Comparison of ENCODE assay signal across 22 mouse cellular contexts in the genomic region with DNA sequence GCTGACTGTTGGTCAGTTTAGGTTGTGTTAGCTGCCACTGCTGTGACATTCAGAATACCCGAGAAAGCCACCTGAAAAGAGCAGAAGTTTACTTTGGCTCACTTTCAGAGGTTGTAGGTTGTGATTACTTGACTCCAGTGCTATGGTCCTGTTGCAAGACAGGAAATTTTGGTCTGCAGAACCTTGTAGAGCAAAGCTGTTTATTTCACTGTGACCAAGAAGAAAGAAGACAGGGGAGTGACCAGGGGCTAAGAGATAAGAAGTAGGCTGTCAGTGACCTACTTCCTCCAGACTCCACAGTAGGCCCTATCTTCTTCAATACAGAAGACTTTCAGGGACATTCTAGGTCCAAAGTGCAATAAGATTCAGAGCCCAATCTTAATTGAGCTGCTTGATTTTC. TPM values are rescaled to one million over a fixed set of nuclear protein-coding genes. Genes with fewer than 3 reads are reported as not detected.
A peak's percentile ranks its signal among the peaks of the same experiment; 100 is the strongest.
DNase-seq lines count a peak whose midpoint lies in the region; ATAC-seq and TF ChIP-seq lines count a peak whose summit lies in the region.
"Had no signal": no experiment of that assay in that cellular context is flagged by ENCODE, and none has a peak within 500 bp of the region (broad histone marks: within the 10 kb centered on the region; RNA-seq: fewer than 3 reads in every experiment).

No protein-coding gene starts in this region.

- H3K9me3 ChIP-seq in heart, embryonic 11.5 days (replicated peaks; ENCODE audit: control insufficient read depth, low read length): no peaks in the 10 kb centered on the region
- no peaks in the 10 kb centered on the region for H3K9me3 ChIP-seq in lung, postnatal 0 days (ENCODE audit: low read length)
- no peaks in the 10 kb centered on the region for H3K9me3 ChIP-seq in liver, embryonic 13.5 days (replicated peaks)
- H3K9me3 ChIP-seq in forebrain, embryonic 11.5 days (ENCODE audit: control insufficient read depth, low read length): no peaks in the 10 kb centered on the region
- no peaks in the 10 kb centered on the region for H3K9me3 ChIP-seq in kidney, embryonic 16.5 days (ENCODE audit: low read length)
- H3K9me3 ChIP-seq: embryonic facial prominence, embryonic 10.5 days; forebrain, embryonic 12.5 days; hindbrain, embryonic 15.5 days; midbrain, embryonic 15.5 days had no signal

- H3K36me3 ChIP-seq in heart, embryonic 11.5 days (ENCODE audit: control insufficient read depth, insufficient read depth, low read length): no peaks in the 10 kb centered on the region
- H3K36me3 ChIP-seq in lung, postnatal 0 days (ENCODE audit: insufficient read depth, low read length): no peaks in the 10 kb centered on the region
- H3K36me3 ChIP-seq in liver, embryonic 13.5 days: no peaks in the 10 kb centered on the region
- no peaks in the 10 kb centered on the region for H3K36me3 ChIP-seq in forebrain, embryonic 11.5 days (ENCODE audit: control insufficient read depth, insufficient read depth, low read length)
- no peaks in the 10 kb centered on the region; the same call in 1 of the 2 replicates for H3K36me3 ChIP-seq in kidney, embryonic 16.5 days (ENCODE audit: insufficient read depth, low read length)
- H3K36me3 ChIP-seq: embryonic facial prominence, embryonic 10.5 days; forebrain, embryonic 12.5 days; hindbrain, embryonic 15.5 days; midbrain, embryonic 15.5 days had no signal

- TF ChIP-seq EP300 in lung, postnatal 0 days (IDR thresholded peaks at IDR 0.05): no peak

- no peak; the same call in 1 of the 2 replicates for ATAC-seq in heart, embryonic 11.5 days (replicated peaks; ENCODE audit: insufficient number of reproducible peaks, low FRiP score, low TSS enrichment)
- no peak for ATAC-seq in lung, postnatal 0 days
- ATAC-seq in liver, embryonic 13.5 days (ENCODE audit: low read depth): no peak
- ATAC-seq in forebrain, embryonic 11.5 days (replicated peaks; ENCODE audit: low FRiP score): no peak
- no peak for ATAC-seq in kidney, embryonic 16.5 days (ENCODE audit: low FRiP score, low TSS enrichment)
- ATAC-seq: CD4-positive, CD25-positive, alpha-beta regulatory T cell, adult 4 months; midbrain, embryonic 15.5 days had no signal

- H3K4me2 ChIP-seq in heart, embryonic 11.5 days: no peak overlapping the region
- H3K4me2 ChIP-seq in lung, postnatal 0 days (replicated peaks; ENCODE audit: low read depth, low read length): no peak overlapping the region
- no peak overlapping the region for H3K4me2 ChIP-seq in liver, embryonic 13.5 days
- no peak overlapping the region for H3K4me2 ChIP-seq in forebrain, embryonic 11.5 days (ENCODE audit: low read depth, low read length, severe bottlenecking)
- H3K4me2 ChIP-seq in kidney, embryonic 16.5 days (replicated peaks; ENCODE audit: low read depth, low read length): no peak overlapping the region
- H3K4me2 ChIP-seq: forebrain, embryonic 12.5 days; hindbrain, embryonic 15.5 days; midbrain, embryonic 15.5 days had no signal

- peak; percentile 61 for DNase-seq in heart, adult 11 months
- DNase-seq in lung, postnatal 0 days (ENCODE audit: low spot score): peak; percentile 45
- DNase-seq in lung, postnatal 4 days: no peak
- no peak for DNase-seq in liver, embryonic 13.5 days
- no peak for DNase-seq in layer of hippocampus, adult 9-11 months
- DNase-seq in forebrain, embryonic 11.5 days (ENCODE audit: low spot score): no peak
- DNase-seq: cerebellum, adult 18-20 months; cerebellum, postnatal 25 days; heart, postnatal 10 days; kidney, adult 11 months; kidney, postnatal 14 days; left cerebral cortex, postnatal 4 days; thymus, postnatal 14 days had no signal

- no peak overlapping the region for H3K9ac ChIP-seq in heart, embryonic 11.5 days (ENCODE audit: low read depth, low read length)
- no peak overlapping the region for H3K9ac ChIP-seq in lung, postnatal 0 days (replicated peaks; ENCODE audit: low read depth)
- no peak overlapping the region for H3K9ac ChIP-seq in liver, embryonic 13.5 days
- no peak overlapping the region for H3K9ac ChIP-seq in forebrain, embryonic 11.5 days (ENCODE audit: low read length)
- H3K9ac ChIP-seq in kidney, embryonic 16.5 days (replicated peaks; ENCODE audit: low read length): no peak overlapping the region
- H3K9ac ChIP-seq: forebrain, embryonic 12.5 days; hindbrain, embryonic 15.5 days; midbrain, embryonic 15.5 days had no signal

- no peaks in the 10 kb centered on the region for H3K27me3 ChIP-seq in heart, embryonic 11.5 days (ENCODE audit: control insufficient read depth, insufficient read depth, low read length)
- H3K27me3 ChIP-seq in lung, postnatal 0 days (replicated peaks; ENCODE audit: insufficient read depth, low read length): no peaks in the 10 kb centered on the region
- no peaks in the 10 kb centered on the region for H3K27me3 ChIP-seq in liver, embryonic 13.5 days
- no peaks in the 10 kb centered on the region for H3K27me3 ChIP-seq in forebrain, embryonic 11.5 days (ENCODE audit: control insufficient read depth, insufficient read depth, low read length)
- H3K27me3 ChIP-seq in kidney, embryonic 16.5 days (ENCODE audit: insufficient read depth, low read length): no peaks in the 10 kb centered on the region
- H3K27me3 ChIP-seq: forebrain, embryonic 12.5 days; hindbrain, embryonic 15.5 days; midbrain, embryonic 15.5 days had no signal

- no peak overlapping the region for H3K27ac ChIP-seq in heart, embryonic 11.5 days (ENCODE audit: low read depth, low read length)
- H3K27ac ChIP-seq in lung, postnatal 0 days (ENCODE audit: low read length): no peak overlapping the region; the same call in 1 of the 2 replicates
- peak overlapping the region; percentile 13; the same call in 1 of the 2 replicates for H3K27ac ChIP-seq in liver, embryonic 13.5 days
- no peak overlapping the region for H3K27ac ChIP-seq in forebrain, embryonic 11.5 days (ENCODE audit: low read depth, low read length)
- no peak overlapping the region for H3K27ac ChIP-seq in kidney, embryonic 16.5 days (ENCODE audit: low read length)
- H3K27ac ChIP-seq: embryonic facial prominence, embryonic 10.5 days; forebrain, embryonic 12.5 days; hindbrain, embryonic 15.5 days; layer of hippocampus, adult 2 months; midbrain, embryonic 15.5 days had no signal

- no peak for TF ChIP-seq CTCF in lung, postnatal 0 days (IDR thresholded peaks at IDR 0.05)

- H3K4me1 ChIP-seq in heart, embryonic 11.5 days (ENCODE audit: control insufficient read depth, insufficient read depth, low read length): peaks cover 3% of the 10 kb centered on the region; the same call in 1 of the 2 replicates
- no peaks in the 10 kb centered on the region for H3K4me1 ChIP-seq in lung, postnatal 0 days (ENCODE audit: insufficient read depth, low read depth, low read length)
- peaks cover 15% of the 10 kb centered on the region for H3K4me1 ChIP-seq in liver, embryonic 13.5 days (replicated peaks)
- no peaks in the 10 kb centered on the region for H3K4me1 ChIP-seq in forebrain, embryonic 11.5 days (replicated peaks; ENCODE audit: control insufficient read depth, insufficient read depth, low read length)
- H3K4me1 ChIP-seq in kidney, embryonic 16.5 days (ENCODE audit: insufficient read depth, low read length): no peaks in the 10 kb centered on the region
- H3K4me1 ChIP-seq: embryonic facial prominence, embryonic 10.5 days; forebrain, embryonic 12.5 days; hindbrain, embryonic 15.5 days; midbrain, embryonic 15.5 days had no signal

- no peak overlapping the region for H3K4me3 ChIP-seq in heart, embryonic 11.5 days (ENCODE audit: low read depth, low read length)
- H3K4me3 ChIP-seq in lung, postnatal 0 days (ENCODE audit: low read depth, low read length): no peak overlapping the region
- no peak overlapping the region for H3K4me3 ChIP-seq in liver, embryonic 13.5 days (replicated peaks)
- H3K4me3 ChIP-seq in forebrain, embryonic 11.5 days (ENCODE audit: low read depth, low read length): no peak overlapping the region
- H3K4me3 ChIP-seq in kidney, embryonic 16.5 days (ENCODE audit: low read length): no peak overlapping the region
- H3K4me3 ChIP-seq: embryonic facial prominence, embryonic 10.5 days; forebrain, embryonic 12.5 days; hindbrain, embryonic 15.5 days; layer of hippocampus, adult 2 months; midbrain, embryonic 15.5 days; myocyte had no signal

- 42% methylated on average over 1 of the region's 1 CpGs for WGBS in heart, embryonic 11.5 days (ENCODE audit: insufficient replicate concordance)
- WGBS in lung, postnatal 0 days: 38% methylated on average over 1 of the region's 1 CpGs
- WGBS in liver, embryonic 13.5 days (ENCODE audit: insufficient replicate concordance): 10% methylated on average over 1 of the region's 1 CpGs
- WGBS in forebrain, embryonic 11.5 days: 90% methylated on average over 1 of the region's 1 CpGs
- 44% methylated on average over 1 of the region's 1 CpGs for WGBS in kidney, embryonic 16.5 days

RNA-seq across cellular contexts. Expression of a gene that starts 17.6 kb away (rescaled TPM):
- 30.8 and 35.0 TPM in 2 replicates for polyA plus RNA-seq in heart, embryonic 11.5 days (2014; fragmentation: Nextera tagmentation; extraction: Ambion mirVana)
- 22.3 and 24.4 TPM in 2 replicates for polyA plus RNA-seq in lung, postnatal 0 days (2015; fragmentation: Nextera tagmentation; extraction: Ambion mirVana)
- polyA plus RNA-seq in liver, embryonic 13.5 days (2015; fragmentation: Nextera tagmentation; extraction: Ambion mirVana): 21.8 and 29.3 TPM in 2 replicates
- 49.8 and 53.6 TPM in 2 replicates for polyA plus RNA-seq in forebrain, embryonic 11.5 days (2014; fragmentation: Nextera tagmentation; extraction: Ambion mirVana)
- 37.0 and 42.6 TPM in 2 replicates for polyA plus RNA-seq in kidney, embryonic 16.5 days (2015; fragmentation: Nextera tagmentation; extraction: Ambion mirVana)

RNA-seq across cellular contexts. Expression of a gene that starts 28.8 kb away (rescaled TPM):
- 92.1 and 101 TPM in 2 replicates for polyA plus RNA-seq in heart, embryonic 11.5 days (2014; fragmentation: Nextera tagmentation; extraction: Ambion mirVana)
- 120 and 138 TPM in 2 replicates for polyA plus RNA-seq in lung, postnatal 0 days (2015; fragmentation: Nextera tagmentation; extraction: Ambion mirVana)
- polyA plus RNA-seq in liver, embryonic 13.5 days (2015; fragmentation: Nextera tagmentation; extraction: Ambion mirVana): 48.0 and 50.9 TPM in 2 replicates
- polyA plus RNA-seq in forebrain, embryonic 11.5 days (2014; fragmentation: Nextera tagmentation; extraction: Ambion mirVana): 99.7 and 111 TPM in 2 replicates
- polyA plus RNA-seq in kidney, embryonic 16.5 days (2015; fragmentation: Nextera tagmentation; extraction: Ambion mirVana): 129 and 139 TPM in 2 replicates

RNA-seq across cellular contexts. Expression of a gene that starts 58.1 kb away (rescaled TPM):
- 15.9 and 17.8 TPM in 2 replicates for polyA plus RNA-seq in heart, embryonic 11.5 days (2014; fragmentation: Nextera tagmentation; extraction: Ambion mirVana)
- 29.0 and 31.6 TPM in 2 replicates for polyA plus RNA-seq in lung, postnatal 0 days (2015; fragmentation: Nextera tagmentation; extraction: Ambion mirVana)
- polyA plus RNA-seq in liver, embryonic 13.5 days (2015; fragmentation: Nextera tagmentation; extraction: Ambion mirVana): 16.0 and 16.7 TPM in 2 replicates
- polyA plus RNA-seq in forebrain, embryonic 11.5 days (2014; fragmentation: Nextera tagmentation; extraction: Ambion mirVana): 9.9 and 11.6 TPM in 2 replicates
- polyA plus RNA-seq in kidney, embryonic 16.5 days (2015; fragmentation: Nextera tagmentation; extraction: Ambion mirVana): 20.0 and 21.3 TPM in 2 replicates

Comparison
In these comparisons a context has a peak if more than half of its experiments do, and no peak if none do; other contexts are left out.
1. DNase-seq: peak in heart, adult 11 months (single experiment) and lung, postnatal 0 days (single experiment); none in lung, postnatal 4 days (0 of 2), liver, embryonic 13.5 days (single experiment), layer of hippocampus, adult 9-11 months (single experiment) and forebrain, embryonic 11.5 days (single experiment).